Mouse (Mus musculus): Measurements from ENCODE around the gene Mmachc. TPM values are rescaled to one million over a fixed set of nuclear protein-coding genes. Genes with fewer than 3 reads are reported as not detected.

The Mmachc gene
- polyA plus RNA-seq, 1 experiment from 2014 or later: 5.9 TPM

DNA sequence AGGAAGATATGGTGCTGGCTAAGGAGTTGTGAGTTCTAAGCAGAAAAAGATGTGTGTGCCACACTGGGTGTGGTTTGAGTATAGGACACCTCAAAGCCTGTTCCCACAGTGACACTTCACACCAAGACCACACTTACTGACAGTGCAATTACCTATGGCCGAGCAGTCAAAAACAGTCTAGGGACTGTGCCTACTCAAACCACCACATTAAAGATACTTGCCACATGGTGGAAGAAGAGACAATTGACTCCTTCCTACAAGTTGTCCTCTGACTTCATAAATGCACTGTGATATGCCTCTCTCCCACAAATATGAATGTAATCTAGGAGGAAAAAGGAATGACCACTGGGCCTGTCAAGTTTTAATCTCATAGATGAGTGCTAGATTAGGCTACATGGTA lies 7.2 kb downstream of the Mmachc start:
- Histone ChIP-seq H3K4me3 (ENCODE audit: low read depth, low read length) (no peak overlapping the region), H3K9me3 (ENCODE audit: control insufficient read depth) (no peaks in the 10 kb centered on the region), H3K4me1 (replicated peaks; ENCODE audit: control insufficient read depth, insufficient read depth, low read length) (no peaks in the 10 kb centered on the region), H3K27ac (ENCODE audit: low read depth, low read length) (no peak overlapping the region), H3K9ac (ENCODE audit: low read depth, low read length) (no peak overlapping the region), H3K4me2 (replicated peaks; ENCODE audit: low read depth) (no peak overlapping the region), H3K27me3 (replicated peaks; ENCODE audit: control insufficient read depth, insufficient read depth, low read length) (no peaks in the 10 kb centered on the region), H3K36me3 (ENCODE audit: control insufficient read depth, insufficient read depth) (peaks cover 30% of the 10 kb centered on the region)
- WGBS: 94% methylated on average over 1 of the region's 1 CpGs
- no peak for ATAC-seq
- no peak for TF ChIP-seq CTCF (IDR thresholded peaks at IDR 0.05; ENCODE audit: low read depth)

DNA sequence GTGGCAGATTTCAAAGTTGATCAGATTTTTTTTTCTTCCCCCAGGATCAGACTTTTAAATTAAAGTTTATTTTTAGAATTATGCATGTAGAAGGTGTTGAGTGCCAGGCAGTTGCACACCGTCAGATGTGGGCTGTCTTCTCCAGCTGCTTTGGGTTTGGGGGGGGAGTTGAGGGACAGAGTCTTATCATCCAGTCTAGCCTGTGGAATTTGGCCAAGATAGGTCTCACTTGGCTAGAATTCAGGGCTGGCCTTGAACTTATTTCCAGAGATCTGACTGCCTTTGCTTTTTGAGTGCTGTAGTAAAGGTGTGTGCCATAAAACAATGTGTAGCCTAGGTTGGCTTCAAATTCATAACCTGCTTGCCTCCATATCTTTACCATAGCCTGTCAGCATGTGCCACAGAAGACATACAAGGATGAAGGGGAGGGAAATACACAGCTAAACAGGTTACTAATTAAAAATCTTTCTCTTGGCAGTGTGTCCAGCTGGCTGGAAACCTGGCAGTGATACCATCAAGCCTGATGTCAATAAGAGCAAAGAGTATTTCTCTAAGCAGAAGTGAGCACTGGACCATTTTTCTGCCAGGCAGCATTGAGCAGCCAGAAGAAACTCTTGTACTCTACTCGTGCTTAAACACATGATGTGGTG lies 9.4 kb downstream of the Mmachc start:
- WGBS: 74% methylated on average over 2 of the region's 2 CpGs
- Histone ChIP-seq H3K4me2 (replicated peaks; ENCODE audit: low read depth) (no peak overlapping the region), H3K9me3 (ENCODE audit: control insufficient read depth) (no peaks in the 10 kb centered on the region), H3K27me3 (replicated peaks; ENCODE audit: control insufficient read depth, insufficient read depth, low read length) (no peaks in the 10 kb centered on the region), H3K4me3 (ENCODE audit: low read depth, low read length) (no peak overlapping the region), H3K9ac (ENCODE audit: low read depth, low read length) (no peak overlapping the region), H3K27ac (ENCODE audit: low read depth, low read length) (no peak overlapping the region), H3K36me3 (ENCODE audit: control insufficient read depth, insufficient read depth) (peaks cover 46% of the 10 kb centered on the region), H3K4me1 (replicated peaks; ENCODE audit: control insufficient read depth, insufficient read depth, low read length) (no peaks in the 10 kb centered on the region)
- no peak for TF ChIP-seq CTCF (IDR thresholded peaks at IDR 0.05; ENCODE audit: low read depth)
- no peak for ATAC-seq

DNA sequence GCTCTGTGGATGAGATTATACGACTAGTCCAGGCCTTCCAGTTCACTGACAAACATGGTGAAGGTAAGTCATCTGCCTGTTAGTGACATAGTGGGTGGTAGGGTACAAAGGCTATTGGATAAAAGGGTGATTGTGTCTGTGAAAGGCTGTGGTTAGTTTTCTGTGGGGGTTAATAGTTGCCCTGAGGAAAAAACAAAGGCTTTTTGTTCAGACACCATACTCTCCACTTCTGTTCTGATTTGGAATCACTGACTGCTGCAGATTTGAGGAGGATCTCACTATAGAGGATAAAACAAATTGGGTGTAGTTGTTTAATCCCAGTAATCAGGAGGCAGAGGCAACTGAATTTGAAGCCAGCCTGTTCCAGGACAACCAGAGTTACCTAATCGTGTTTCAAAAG lies 14.4 kb downstream of the Mmachc start:
- no peak for TF ChIP-seq CTCF (IDR thresholded peaks at IDR 0.05; ENCODE audit: low read depth)
- H3K9me3 ChIP-seq (ENCODE audit: control insufficient read depth): no peaks in the 10 kb centered on the region
- H3K9ac ChIP-seq (ENCODE audit: low read depth, low read length): no peak overlapping the region
- no peak overlapping the region for H3K4me2 ChIP-seq (replicated peaks; ENCODE audit: low read depth)
- 74% methylated on average over 2 of the region's 2 CpGs for WGBS
- ATAC-seq: no peak
- H3K27ac ChIP-seq (ENCODE audit: low read depth, low read length): no peak overlapping the region
- H3K4me1 ChIP-seq (replicated peaks; ENCODE audit: control insufficient read depth, insufficient read depth, low read length): no peaks in the 10 kb centered on the region
- no peak overlapping the region for H3K4me3 ChIP-seq (ENCODE audit: low read depth, low read length)
- no peaks in the 10 kb centered on the region for H3K27me3 ChIP-seq (replicated peaks; ENCODE audit: control insufficient read depth, insufficient read depth, low read length)
- peaks cover 64% of the 10 kb centered on the region for H3K36me3 ChIP-seq (ENCODE audit: control insufficient read depth, insufficient read depth)

DNA sequence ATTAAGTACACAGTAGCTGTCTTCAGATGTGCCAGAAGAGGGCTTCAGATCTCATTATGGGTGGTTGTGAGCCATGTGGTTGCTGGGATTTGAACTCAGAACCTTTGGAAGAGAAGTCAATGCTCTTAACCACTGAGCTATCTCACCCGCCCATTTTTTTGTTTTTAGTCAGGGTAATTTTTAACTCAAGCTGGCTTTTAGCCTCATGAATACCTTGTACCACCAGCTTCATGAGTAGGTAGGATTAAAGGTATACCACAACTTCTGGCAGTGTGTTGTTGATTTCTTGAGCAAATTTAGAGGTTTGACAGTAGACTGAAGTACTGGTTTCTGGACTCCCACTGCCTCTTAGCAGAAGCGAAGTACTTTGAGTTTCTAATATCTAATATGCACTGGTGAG lies 16.1 kb downstream of the Mmachc start:
- WGBS: 89% methylated on average over 2 of the region's 2 CpGs
- Histone ChIP-seq H3K4me1 (replicated peaks; ENCODE audit: control insufficient read depth, insufficient read depth, low read length) (no peaks in the 10 kb centered on the region; the same call in 1 of the 2 replicates), H3K36me3 (ENCODE audit: control insufficient read depth, insufficient read depth) (peaks cover 55% of the 10 kb centered on the region), H3K4me2 (replicated peaks; ENCODE audit: low read depth) (no peak overlapping the region), H3K9ac (ENCODE audit: low read depth, low read length) (no peak overlapping the region), H3K9me3 (ENCODE audit: control insufficient read depth) (no peaks in the 10 kb centered on the region), H3K4me3 (ENCODE audit: low read depth, low read length) (no peak overlapping the region), H3K27ac (ENCODE audit: low read depth, low read length) (no peak overlapping the region), H3K27me3 (replicated peaks; ENCODE audit: control insufficient read depth, insufficient read depth, low read length) (no peaks in the 10 kb centered on the region)
- ATAC-seq: no peak
- TF ChIP-seq CTCF (IDR thresholded peaks at IDR 0.05; ENCODE audit: low read depth): no peak

DNA sequence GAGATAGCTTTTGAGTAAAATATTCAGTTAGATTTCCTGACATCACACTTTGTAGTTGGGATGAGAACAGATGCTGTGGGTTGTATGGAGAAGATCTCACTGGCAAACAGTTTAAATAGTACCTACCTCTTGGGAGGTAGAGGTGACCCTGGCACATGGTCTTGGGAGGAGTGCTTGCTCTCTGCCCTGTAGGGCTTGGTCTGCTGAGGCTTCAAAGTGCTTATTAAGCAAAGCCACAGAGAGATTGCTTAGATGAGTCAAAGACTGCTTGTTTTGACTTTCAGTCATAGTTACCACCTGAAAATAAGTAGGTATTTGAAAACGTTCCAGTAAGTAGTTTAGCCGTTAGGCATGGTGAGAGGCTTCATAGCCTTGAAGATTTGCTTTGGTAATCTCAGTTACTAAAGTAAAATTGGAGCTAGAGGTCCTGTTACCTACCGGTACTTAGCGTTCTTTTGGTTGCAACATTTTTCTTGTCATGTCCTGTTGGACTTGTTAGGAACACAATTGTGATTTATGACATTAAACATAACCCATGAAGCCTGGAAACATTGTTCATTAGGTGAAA lies 18.8 kb downstream of the Mmachc start:
- no peak for TF ChIP-seq CTCF (IDR thresholded peaks at IDR 0.05; ENCODE audit: low read depth)

DNA sequence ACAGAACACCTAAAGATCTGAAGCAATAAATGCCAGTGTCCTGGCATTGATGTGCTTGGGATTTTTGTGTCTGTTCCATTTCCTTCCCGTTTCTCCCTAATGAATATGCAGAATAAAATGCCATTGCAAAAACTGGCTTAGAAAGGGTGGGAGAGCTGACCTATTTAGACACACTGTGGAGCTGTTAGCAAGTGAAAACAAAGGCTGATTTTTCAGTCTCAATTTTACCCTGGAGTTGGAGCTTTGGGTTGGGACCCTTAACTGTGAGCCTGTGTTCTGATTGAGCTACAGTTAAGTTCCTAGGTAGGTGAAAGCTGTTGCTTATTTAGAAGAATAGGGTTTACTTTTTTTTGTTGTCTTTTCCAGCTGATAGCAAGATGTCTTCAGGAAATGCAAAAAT lies 21.2 kb downstream of the Mmachc start:
- H3K27me3 ChIP-seq (replicated peaks; ENCODE audit: control insufficient read depth, insufficient read depth, low read length): no peaks in the 10 kb centered on the region
- peak overlapping the region; percentile 77; the same call in 1 of the 2 replicates for H3K4me3 ChIP-seq (ENCODE audit: low read depth, low read length)
- WGBS: 20% methylated on average over 1 of the region's 1 CpGs

More for the DNA sequence above, 18.8 kb downstream of the Mmachc start:
- 69% methylated on average over 4 of the region's 4 CpGs for WGBS
- no peak for ATAC-seq
- no peak overlapping the region for H3K9ac ChIP-seq (ENCODE audit: low read depth, low read length)
- no peaks in the 10 kb centered on the region for H3K9me3 ChIP-seq (ENCODE audit: control insufficient read depth)
- no peaks in the 10 kb centered on the region for H3K27me3 ChIP-seq (replicated peaks; ENCODE audit: control insufficient read depth, insufficient read depth, low read length)
- H3K27ac ChIP-seq (ENCODE audit: low read depth, low read length): no peak overlapping the region
- peaks cover 3% of the 10 kb centered on the region; the same call in 1 of the 2 replicates for H3K4me1 ChIP-seq (replicated peaks; ENCODE audit: control insufficient read depth, insufficient read depth, low read length)
- H3K4me3 ChIP-seq (ENCODE audit: low read depth, low read length): no peak overlapping the region
- H3K36me3 ChIP-seq (ENCODE audit: control insufficient read depth, insufficient read depth): peaks cover 37% of the 10 kb centered on the region
- no peak overlapping the region for H3K4me2 ChIP-seq (replicated peaks; ENCODE audit: low read depth)

More for the DNA sequence above, 21.2 kb downstream of the Mmachc start:
- H3K36me3 ChIP-seq (ENCODE audit: control insufficient read depth, insufficient read depth): peaks cover 20% of the 10 kb centered on the region; the same call in 1 of the 2 replicates
- H3K4me1 ChIP-seq (replicated peaks; ENCODE audit: control insufficient read depth, insufficient read depth, low read length): peaks cover 3% of the 10 kb centered on the region; the same call in 1 of the 2 replicates
- H3K27ac ChIP-seq (ENCODE audit: low read depth, low read length): no peak overlapping the region
- H3K9ac ChIP-seq (ENCODE audit: low read depth, low read length): no peak overlapping the region
- peak overlapping the region; percentile 68 for H3K4me2 ChIP-seq (replicated peaks; ENCODE audit: low read depth)
- H3K9me3 ChIP-seq (ENCODE audit: control insufficient read depth): no peaks in the 10 kb centered on the region
- ATAC-seq: no peak
- TF ChIP-seq CTCF (IDR thresholded peaks at IDR 0.05; ENCODE audit: low read depth): no peak

Data from intestine, postnatal 0 days (tissue).